Mouse (Mus musculus) lung, postnatal 10 days (tissue): Measurements from ENCODE around the gene Zfp990.
"Not testable (repeated sequence)": the region's sequence is repeated elsewhere in the genome, so short reads cannot be mapped to it uniquely, and the experiment has no call there.

Experiments
- DNase-seq: peaks from one replicate; pipeline ENCODE4 v3.0.0; 2021

The Zfp990 gene

GRCm38 (mm10) chr4:145510459-145510858 is at the start of gene Zfp990:
Gene Zfp990, plus strand, starts transcription at chr4:145510759.
- not testable (repeated sequence) for DNase-seq

GRCm38 (mm10) chr4:145463553-145464253 is 46.9 kb upstream of the Zfp990 start:
- DNase-seq: not testable (repeated sequence)

GRCm38 (mm10) chr4:145478128-145478527 is 32.4 kb upstream of the Zfp990 start:
- no peak for DNase-seq

- DNase-seq: not testable (repeated sequence)
Observed at GRCm38 (mm10) chr4:145480699-145481098, 29.9 kb upstream of the Zfp990 start.

- no peak for DNase-seq
Observed at GRCm38 (mm10) chr4:145489396-145489795, 21.2 kb upstream of the Zfp990 start.

- no peak for DNase-seq
Observed at GRCm38 (mm10) chr4:145492132-145492531, 18.4 kb upstream of the Zfp990 start.

- DNase-seq: not testable (repeated sequence)
Observed at GRCm38 (mm10) chr4:145493316-145493715, 17.2 kb upstream of the Zfp990 start.

- DNase-seq: not testable (repeated sequence)
Observed at GRCm38 (mm10) chr4:145514637-145515036, 4.1 kb downstream of the Zfp990 start.

GRCm38 (mm10) chr4:145515776-145516565 is 5.4 kb downstream of the Zfp990 start:
- not testable (repeated sequence) for DNase-seq

- DNase-seq: not testable (repeated sequence)
Observed at GRCm38 (mm10) chr4:145517391-145517790, 6.8 kb downstream of the Zfp990 start.

- DNase-seq: not testable (repeated sequence)
Observed at GRCm38 (mm10) chr4:145543861-145544260, 33.3 kb downstream of the Zfp990 start.

GRCm38 (mm10) chr4:145545106-145545505 is 34.5 kb downstream of the Zfp990 start:
- not testable (repeated sequence) for DNase-seq

- not testable (repeated sequence) for DNase-seq
Observed at GRCm38 (mm10) chr4:145545734-145546349, 35.3 kb downstream of the Zfp990 start.

- not testable (repeated sequence) for DNase-seq
Observed at GRCm38 (mm10) chr4:145546477-145546876, 35.9 kb downstream of the Zfp990 start.

- no peak for DNase-seq
Observed at GRCm38 (mm10) chr4:145556680-145557079, 46.1 kb downstream of the Zfp990 start.

- no peak for DNase-seq
Observed at GRCm38 (mm10) chr4:145559505-145560099, 49.0 kb downstream of the Zfp990 start.

GRCm38 (mm10) chr4:145564111-145564821 is 53.7 kb downstream of the Zfp990 start:
- DNase-seq: no peak

GRCm38 (mm10) chr4:145570461-145570860 is 59.9 kb downstream of the Zfp990 start:
- DNase-seq: not testable (repeated sequence)

GRCm38 (mm10) chr4:145576623-145577022 is 66.1 kb downstream of the Zfp990 start:
- DNase-seq: not testable (repeated sequence)

- DNase-seq: not testable (repeated sequence)
Observed at GRCm38 (mm10) chr4:145580333-145580732, 69.8 kb downstream of the Zfp990 start.

GRCm38 (mm10) chr4:145585078-145585477 is 74.5 kb downstream of the Zfp990 start, which contains the start of gene Gm13212:
Gene Gm13212, plus strand, starts transcription at chr4:145585166.
- DNase-seq: peak; percentile 11

- not testable (repeated sequence) for DNase-seq
Observed at GRCm38 (mm10) chr4:145586046-145586445, 75.5 kb downstream of the Zfp990 start.
